Mouse (Mus musculus) C2C12 (cell line): ENCODE measurements around the gene Hoxa9. TPM values are rescaled to one million over a fixed set of nuclear protein-coding genes. Genes with fewer than 3 reads are reported as not detected.

ENCODE experiments used
- H3K27me3 ChIP-seq: one replicate; pipeline ENCODE4 v1.6.1; 2011; ENCODE audit not compliant: control insufficient read depth, insufficient read depth, insufficient read length
- H3K36me3 ChIP-seq: one replicate; pipeline ENCODE4 v1.6.1; 2011; ENCODE audit not compliant: control insufficient read depth, insufficient read depth
- H3K4me3 ChIP-seq: one replicate; pipeline ENCODE4 v1.5.1; 2011; ENCODE audit warnings: mild to moderate bottlenecking, control low read depth; ENCODE audit not compliant: poor library complexity, insufficient read depth, severe bottlenecking
- H3K79me2 ChIP-seq: one replicate; pipeline ENCODE4 v1.6.1; 2011; ENCODE audit not compliant: control insufficient read depth, insufficient read depth
- H3K79me3 ChIP-seq: one replicate; pipeline ENCODE4 v1.6.1; 2011; ENCODE audit warnings: low read depth, control low read depth
- H3ac ChIP-seq: one replicate; pipeline ENCODE3; 2011; ENCODE audit warnings: low read depth; ENCODE audit not compliant: control insufficient read depth, insufficient read length
- CEBPB ChIP-seq: IDR thresholded peaks from one replicate; pipeline ENCODE4 v1.6.1; 2011; ENCODE audit warnings: low read depth, mild to moderate bottlenecking, control low read depth, moderate library complexity
- CTCF ChIP-seq: IDR thresholded peaks from one replicate; pipeline ENCODE4 v1.5.1; 2011; ENCODE audit not compliant: control insufficient read depth, insufficient read depth, insufficient read length
- FOSL1 ChIP-seq: IDR thresholded peaks from one replicate; pipeline ENCODE4 v1.8.0; 2011; ENCODE audit warnings: mild to moderate bottlenecking, low read length; ENCODE audit not compliant: poor library complexity, insufficient read depth, severe bottlenecking
- MAX ChIP-seq: IDR thresholded peaks from one replicate; pipeline ENCODE4 v1.6.1; 2011; ENCODE audit warnings: mild to moderate bottlenecking, control low read depth
- MYOD1 ChIP-seq: IDR thresholded peaks from one replicate; pipeline ENCODE4 v1.6.1; 2011; ENCODE audit warnings: low read depth; ENCODE audit not compliant: control insufficient read depth, insufficient read length
- MYOG ChIP-seq: IDR thresholded peaks from one replicate; pipeline ENCODE4 v1.6.1; 2011; ENCODE audit not compliant: control insufficient read depth, insufficient read length; ENCODE audit errors: extremely low read depth
- USF1 ChIP-seq: IDR thresholded peaks from one replicate; pipeline ENCODE4 v1.6.1; 2011; ENCODE audit warnings: low read depth, mild to moderate bottlenecking, control low read depth, moderate library complexity
- polyA plus RNA-seq: library from polyadenylated mRNA; unstranded; fragments of >200 nt; fragmentation: generic; extraction: Trizol; gene quantifications from one replicate; pipeline ENCODE4 v1.2.1, GENCODE M21; 2012; ENCODE audit warnings: missing spikeins

The Hoxa9 gene
- polyA plus RNA-seq, 1 experiment = 19.3 TPM

GRCm38 (mm10) chr6:52225612-52226568 is 5.0 kb downstream of the Hoxa9 start:
- H3K27me3 ChIP-seq = no peaks in the 10 kb centered on the region
- peaks cover 67% of the 10 kb centered on the region for H3K79me3 ChIP-seq
- TF ChIP-seq USF1 = peak; percentile 99
- TF ChIP-seq MAX = no peak
- no peak for TF ChIP-seq FOSL1
- peak; percentile 2 for TF ChIP-seq MYOD1
- TF ChIP-seq CTCF = no peak
- H3K36me3 ChIP-seq = peaks cover 11% of the 10 kb centered on the region
- H3ac ChIP-seq = peak overlapping the region; percentile 98
- peaks cover 90% of the 10 kb centered on the region for H3K79me2 ChIP-seq
- peak overlapping the region; percentile 76 for H3K4me3 ChIP-seq

- H3K79me2 ChIP-seq = peaks cover 83% of the 10 kb centered on the region
- TF ChIP-seq CEBPB (no peak), MYOD1 (no peak), MAX (no peak), USF1 (no peak), CTCF (no peak), MYOG (no peak), FOSL1 (no peak)
Observed at GRCm38 (mm10) chr6:52224895-52225611, 5.8 kb downstream of the Hoxa9 start.

GRCm38 (mm10) chr6:52223939-52224760 is 6.7 kb downstream of the Hoxa9 start:
- H3K36me3 ChIP-seq = peaks cover 11% of the 10 kb centered on the region
- peak overlapping the region; percentile 66 for H3ac ChIP-seq
- H3K4me3 ChIP-seq = peak overlapping the region; percentile 76
- no peaks in the 10 kb centered on the region for H3K27me3 ChIP-seq
- H3K79me2 ChIP-seq = peaks cover 83% of the 10 kb centered on the region
- peaks cover 52% of the 10 kb centered on the region for H3K79me3 ChIP-seq
- no peak for TF ChIP-seq MYOG
- no peak for TF ChIP-seq MAX
- TF ChIP-seq USF1 = no peak
- no peak for TF ChIP-seq MYOD1
- no peak for TF ChIP-seq FOSL1
- no peak for TF ChIP-seq CTCF
- TF ChIP-seq CEBPB = no peak

More at GRCm38 (mm10) chr6:52224895-52225611, 5.8 kb downstream of the Hoxa9 start:
- Histone ChIP-seq H3K79me3 (peaks cover 60% of the 10 kb centered on the region), H3ac (peak overlapping the region; percentile 98), H3K27me3 (no peaks in the 10 kb centered on the region), H3K4me3 (peak overlapping the region; percentile 76), H3K36me3 (peaks cover 11% of the 10 kb centered on the region)

GRCm38 (mm10) chr6:52222729-52223128 is 8.2 kb downstream of the Hoxa9 start:
- Histone ChIP-seq H3K79me3 (peaks cover 40% of the 10 kb centered on the region), H3K4me3 (peak overlapping the region; percentile 76), H3K36me3 (peaks cover 11% of the 10 kb centered on the region), H3K27me3 (no peaks in the 10 kb centered on the region), H3K79me2 (peaks cover 70% of the 10 kb centered on the region), H3ac (peak overlapping the region; percentile 73)
- TF ChIP-seq MYOG (no peak), FOSL1 (no peak), MYOD1 (no peak)

- Histone ChIP-seq H3K4me3 (peak overlapping the region; percentile 76), H3ac (peak overlapping the region; percentile 55), H3K36me3 (peaks cover 11% of the 10 kb centered on the region), H3K79me2 (peaks cover 65% of the 10 kb centered on the region), H3K79me3 (peaks cover 34% of the 10 kb centered on the region), H3K27me3 (no peaks in the 10 kb centered on the region)
- TF ChIP-seq CEBPB (no peak), CTCF (peak; percentile 15)
Observed at GRCm38 (mm10) chr6:52221993-52222685, 8.8 kb downstream of the Hoxa9 start.
